Mouse (Mus musculus) embryonic facial prominence, embryonic 10.5 days (tissue): ENCODE data around the gene Map3k13. TPM values are rescaled to one million over a fixed set of nuclear protein-coding genes. Genes with fewer than 3 reads are reported as not detected.
A peak's percentile ranks its signal among the peaks of the same experiment; 100 is the strongest.

Source experiments
- DNase-seq: peaks from one replicate; pipeline ENCODE4 v3.0.0-alpha.2; 2017; ENCODE audit warnings: low spot score
- H3K27ac ChIP-seq: fragments of 300-500 bp; sonication (generic); replicated peaks from 2 replicates; pipeline ENCODE4 v1.5.1; 2016; ENCODE audit warnings: mild to moderate bottlenecking
- H3K27me3 ChIP-seq: fragments of 300-500 bp; sonication (generic); replicated peaks from 2 replicates; pipeline ENCODE4 v1.6.1; 2016; ENCODE audit warnings: low read depth, mild to moderate bottlenecking; ENCODE audit not compliant: poor library complexity, severe bottlenecking
- H3K36me3 ChIP-seq: fragments of 300-500 bp; sonication (generic); replicated peaks from 2 replicates; pipeline ENCODE4 v1.6.1; 2016; ENCODE audit warnings: mild to moderate bottlenecking, moderate library complexity
- H3K4me1 ChIP-seq: fragments of 300-500 bp; sonication (generic); 2 replicates; pipeline ENCODE4 v1.6.1; 2016
- H3K4me3 ChIP-seq: fragments of 300-500 bp; sonication (generic); 2 replicates; pipeline ENCODE4 v1.5.1; 2016; ENCODE audit warnings: mild to moderate bottlenecking, moderate library complexity
- H3K9me3 ChIP-seq: fragments of 300-500 bp; sonication (generic); 2 replicates; pipeline ENCODE4 v1.6.1; 2016; ENCODE audit warnings: mild to moderate bottlenecking
- WGBS: fragments of 180-500 bp; shearing (Covaris S2); methylation state at CpG from one replicate; pipeline ENCODE4 v1.1.7; 2016; 5-methylcytosine and 5-hydroxymethylcytosine counted together
- polyA plus RNA-seq: library from polyadenylated mRNA; unstranded; fragments of >200 nt; fragmentation: Nextera tagmentation; extraction: Ambion mirVana; gene quantifications from 2 replicates; pipeline ENCODE4 v1.2.1, GENCODE M21; 2016

The Map3k13 gene
- polyA plus RNA-seq, 1 experiment from 2014 or later: 1.9 TPM

- DNase-seq: peak; percentile 42
- H3K4me3 ChIP-seq: no peak overlapping the region
- no peak overlapping the region for H3K27ac ChIP-seq
- H3K9me3 ChIP-seq: no peaks in the 10 kb centered on the region
- 26% methylated on average over 7 of the region's 7 CpGs for WGBS
- no peaks in the 10 kb centered on the region for H3K27me3 ChIP-seq
- no peaks in the 10 kb centered on the region for H3K36me3 ChIP-seq
- H3K4me1 ChIP-seq: peaks cover 24% of the 10 kb centered on the region
These were observed 41.4 kb downstream of the Map3k13 start for GRCm38 (mm10) chr16:21835584-21835931.

GRCm38 (mm10) chr16:21836311-21837072 is 42.3 kb downstream of the Map3k13 start:
- no peak for DNase-seq
- Histone ChIP-seq H3K36me3 (no peaks in the 10 kb centered on the region), H3K27me3 (no peaks in the 10 kb centered on the region), H3K4me3 (no peak overlapping the region), H3K9me3 (no peaks in the 10 kb centered on the region), H3K4me1 (peaks cover 19% of the 10 kb centered on the region), H3K27ac (peak overlapping the region; percentile 40; the same call in 1 of the 2 replicates)
- 56% methylated on average over 7 of the region's 7 CpGs for WGBS

GRCm38 (mm10) chr16:21837694-21838093 is 43.5 kb downstream of the Map3k13 start:
- Histone ChIP-seq H3K27me3 (no peaks in the 10 kb centered on the region), H3K4me3 (no peak overlapping the region), H3K27ac (no peak overlapping the region), H3K4me1 (peaks cover 19% of the 10 kb centered on the region), H3K9me3 (no peaks in the 10 kb centered on the region), H3K36me3 (no peaks in the 10 kb centered on the region)
- DNase-seq: no peak
- WGBS: 81% methylated on average over 6 of the region's 6 CpGs

- peak overlapping the region; percentile 68 for H3K4me3 ChIP-seq
- peak overlapping the region; percentile 87 for H3K27ac ChIP-seq
- DNase-seq: peak; percentile 90
- whole genome bisulfite sequencing: 2% methylated on average over 16 of the region's 16 CpGs
- H3K36me3 ChIP-seq: no peaks in the 10 kb centered on the region
- H3K9me3 ChIP-seq: no peaks in the 10 kb centered on the region
- H3K27me3 ChIP-seq: no peaks in the 10 kb centered on the region
- peaks cover 17% of the 10 kb centered on the region for H3K4me1 ChIP-seq
These were observed 51.9 kb downstream of the Map3k13 start for GRCm38 (mm10) chr16:21845800-21846671.

- Histone ChIP-seq H3K4me3 (no peak overlapping the region), H3K9me3 (no peaks in the 10 kb centered on the region), H3K4me1 (peaks cover 29% of the 10 kb centered on the region), H3K27ac (no peak overlapping the region), H3K36me3 (no peaks in the 10 kb centered on the region), H3K27me3 (no peaks in the 10 kb centered on the region)
- WGBS: 77% methylated on average over 3 of the region's 3 CpGs
- no peak for DNase-seq
These were observed 54.3 kb downstream of the Map3k13 start for GRCm38 (mm10) chr16:21848444-21848843.

- Histone ChIP-seq H3K9me3 (no peaks in the 10 kb centered on the region), H3K4me3 (no peak overlapping the region), H3K4me1 (peaks cover 32% of the 10 kb centered on the region), H3K36me3 (no peaks in the 10 kb centered on the region), H3K27me3 (no peaks in the 10 kb centered on the region), H3K27ac (no peak overlapping the region)
- no peak for DNase-seq
- WGBS: 87% methylated on average over 4 of the region's 4 CpGs
These were observed 54.7 kb downstream of the Map3k13 start for GRCm38 (mm10) chr16:21848847-21849246.

GRCm38 (mm10) chr16:21852374-21852773 is 58.2 kb downstream of the Map3k13 start:
- 91% methylated on average over 7 of the region's 7 CpGs for WGBS
- Histone ChIP-seq H3K4me1 (peaks cover 37% of the 10 kb centered on the region), H3K27ac (no peak overlapping the region)

GRCm38 (mm10) chr16:21853446-21853941 is 59.3 kb downstream of the Map3k13 start:
- WGBS: 69% methylated on average over 7 of the region's 7 CpGs
- Histone ChIP-seq H3K36me3 (no peaks in the 10 kb centered on the region), H3K27ac (0 out of 2 replicates have a peak overlapping the region, but pooled peaks have one; percentile 8), H3K9me3 (no peaks in the 10 kb centered on the region), H3K27me3 (no peaks in the 10 kb centered on the region), H3K4me1 (peaks cover 45% of the 10 kb centered on the region), H3K4me3 (no peak overlapping the region)
- no peak for DNase-seq

More at GRCm38 (mm10) chr16:21852374-21852773, 58.2 kb downstream of the Map3k13 start:
- Histone ChIP-seq H3K36me3 (no peaks in the 10 kb centered on the region), H3K9me3 (no peaks in the 10 kb centered on the region), H3K27me3 (no peaks in the 10 kb centered on the region), H3K4me3 (no peak overlapping the region)
- no peak for DNase-seq

- DNase-seq: no peak
- 94% methylated on average over 5 of the region's 5 CpGs for WGBS
- Histone ChIP-seq H3K4me3 (no peak overlapping the region), H3K27ac (no peak overlapping the region), H3K9me3 (no peaks in the 10 kb centered on the region), H3K36me3 (no peaks in the 10 kb centered on the region), H3K4me1 (peaks cover 52% of the 10 kb centered on the region), H3K27me3 (no peaks in the 10 kb centered on the region)
These were observed 60.6 kb downstream of the Map3k13 start for GRCm38 (mm10) chr16:21854589-21855284.

- no peak overlapping the region for H3K27ac ChIP-seq
- H3K27me3 ChIP-seq: no peaks in the 10 kb centered on the region
- no peaks in the 10 kb centered on the region for H3K36me3 ChIP-seq
- no peaks in the 10 kb centered on the region for H3K9me3 ChIP-seq
- no peak for DNase-seq
- H3K4me1 ChIP-seq: peaks cover 49% of the 10 kb centered on the region
- 87% methylated on average over 5 of the region's 5 CpGs for WGBS
- H3K4me3 ChIP-seq: no peak overlapping the region
These were observed 62.0 kb downstream of the Map3k13 start for GRCm38 (mm10) chr16:21856134-21856533.

- Histone ChIP-seq H3K9me3 (no peaks in the 10 kb centered on the region), H3K4me3 (no peak overlapping the region), H3K4me1 (peaks cover 49% of the 10 kb centered on the region), H3K36me3 (0 out of 2 replicates have a peak, but pooled peaks cover under 1% of the 10 kb centered on the region), H3K27ac (0 out of 2 replicates have a peak overlapping the region, but pooled peaks have one; percentile 7), H3K27me3 (no peaks in the 10 kb centered on the region)
- 57% methylated on average over 4 of the region's 4 CpGs for WGBS
- no peak for DNase-seq
These were observed 63.0 kb downstream of the Map3k13 start for GRCm38 (mm10) chr16:21857126-21857644.

GRCm38 (mm10) chr16:21858163-21858562 is 64.0 kb downstream of the Map3k13 start:
- DNase-seq: no peak
- 76% methylated on average over 6 of the region's 6 CpGs for WGBS
- H3K4me1 ChIP-seq: peaks cover 40% of the 10 kb centered on the region
- no peaks in the 10 kb centered on the region for H3K27me3 ChIP-seq
- no peak overlapping the region for H3K4me3 ChIP-seq
- peak overlapping the region; percentile 48; the same call in 1 of the 2 replicates for H3K27ac ChIP-seq
- H3K9me3 ChIP-seq: no peaks in the 10 kb centered on the region
- peaks cover 5% of the 10 kb centered on the region; the same call in 1 of the 2 replicates for H3K36me3 ChIP-seq
